Mouse (Mus musculus) bone marrow, adult 2 months (tissue): Measurements from ENCODE around the gene Arap2.

Experiments used
- CTCF ChIP-seq: fragments of 200-500 bp; IDR thresholded peaks from 2 replicates; pipeline ENCODE4 v1.5.1; 2011; ENCODE audit warnings: low read length, control low read depth; ENCODE audit not compliant: control insufficient read depth, insufficient read depth
- POLR2A ChIP-seq: fragments of 200-500 bp; IDR thresholded peaks from 2 replicates; pipeline ENCODE4 v1.6.1; 2011; ENCODE audit warnings: low read depth, mild to moderate bottlenecking, control low read depth, low read length, borderline replicate concordance; ENCODE audit not compliant: control insufficient read depth

- no peak for TF ChIP-seq CTCF
- no peak for TF ChIP-seq POLR2A
Observed at GRCm38 (mm10) chr5:62716468-62716867, 49.5 kb downstream of the Arap2 start.
